Mouse (Mus musculus) testis, adult 2 months (tissue): ENCODE data around the gene Gng12. TPM values are rescaled to one million over a fixed set of nuclear protein-coding genes. Genes with fewer than 3 reads are reported as not detected.
"Not testable (repeated sequence)": the region's sequence is repeated elsewhere in the genome, so short reads cannot be mapped to it uniquely, and the experiment has no call there.

Experiments
- H3K27ac ChIP-seq: fragments of 200-500 bp; 2 replicates; pipeline ENCODE4 v1.5.1; 2012; ENCODE audit warnings: low read depth, low read length; ENCODE audit not compliant: control insufficient read depth, insufficient read depth
- H3K27me3 ChIP-seq: fragments of 200-500 bp; 2 replicates; pipeline ENCODE4 v1.6.1; 2012; ENCODE audit warnings: mild to moderate bottlenecking, low read length, moderate library complexity; ENCODE audit not compliant: control insufficient read depth, insufficient read depth
- H3K36me3 ChIP-seq: fragments of 200-500 bp; 2 replicates; pipeline ENCODE4 v1.6.1; 2012; ENCODE audit warnings: mild to moderate bottlenecking, low read length; ENCODE audit not compliant: control insufficient read depth, insufficient read depth
- H3K4me1 ChIP-seq: fragments of 200-500 bp; 2 replicates; pipeline ENCODE4 v1.6.1; 2012; ENCODE audit warnings: low read length; ENCODE audit not compliant: control insufficient read depth, insufficient read depth
- H3K4me3 ChIP-seq: fragments of 200-500 bp; 2 replicates; pipeline ENCODE4 v1.5.1; 2012; ENCODE audit warnings: low read depth, mild to moderate bottlenecking, low read length, moderate library complexity, mixed read lengths; ENCODE audit not compliant: control insufficient read depth
- CTCF ChIP-seq: fragments of 200-500 bp; IDR thresholded peaks from 2 replicates; pipeline ENCODE4 v1.5.1; 2012; ENCODE audit warnings: low read depth, mild to moderate bottlenecking, inconsistent platforms, low read length, moderate library complexity; ENCODE audit not compliant: control insufficient read depth, insufficient read depth, insufficient replicate concordance
- POLR2A ChIP-seq: fragments of 200-500 bp; IDR thresholded peaks from 2 replicates; pipeline ENCODE4 v1.6.1; 2012; ENCODE audit warnings: low read depth, mild to moderate bottlenecking, inconsistent platforms, low read length, moderate library complexity; ENCODE audit not compliant: control insufficient read depth
- polyA plus RNA-seq: library from polyadenylated mRNA; depleted of rRNA; stranded (reverse); fragments of >200 nt; gene quantifications from 2 replicates; pipeline ENCODE4 v1.2.3, GENCODE M21; 2012; rRNA removed

Gene Gng12
- polyA plus RNA-seq, result 12.2 and 13.6 TPM in 2 replicates

DNA sequence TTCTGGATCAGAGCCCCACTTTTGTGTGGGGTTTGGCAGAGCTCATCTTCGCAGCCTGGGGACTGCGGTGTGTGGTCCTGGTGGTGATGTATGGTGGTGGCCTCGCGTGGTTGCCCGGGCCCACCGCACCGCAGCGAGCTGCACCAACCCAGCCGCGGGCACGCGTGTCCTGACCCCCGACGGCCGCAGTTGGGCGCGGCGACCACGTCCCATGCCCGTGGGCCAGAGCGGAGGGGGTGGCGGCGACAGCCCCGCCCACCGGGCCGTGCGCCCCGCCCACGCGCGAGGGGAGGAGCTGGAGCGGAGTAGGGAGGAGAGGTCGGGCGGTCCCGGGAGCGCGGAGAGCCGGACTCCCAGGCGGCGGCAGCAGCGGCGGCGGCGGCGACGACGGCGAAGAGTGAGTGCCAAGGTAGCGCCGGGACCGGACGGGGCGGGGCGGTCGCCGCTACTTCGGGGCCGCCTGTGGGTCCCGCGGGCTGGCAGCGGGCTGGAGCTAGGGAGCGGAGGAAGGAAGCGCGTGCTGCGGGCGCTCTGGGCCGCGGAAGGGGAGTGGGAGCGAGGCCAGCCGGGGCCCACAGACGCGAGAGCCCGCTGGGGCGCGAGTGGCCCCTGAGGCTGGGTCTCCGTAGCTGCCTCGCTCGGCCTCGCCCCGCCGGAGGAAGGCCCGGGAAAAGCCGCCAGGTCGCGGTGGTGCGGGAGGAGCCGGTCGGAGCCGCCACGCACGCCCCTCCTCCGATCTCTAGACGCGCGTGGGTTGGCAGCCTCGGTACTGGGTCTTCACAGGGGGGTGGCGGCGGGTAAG is at the start of gene Gng12:
Gene Gng12 (plus strand): TSS at position 279 of the 802 bp plus-strand sequence.
- Histone ChIP-seq H3K4me1 (peaks cover 8% of the 10 kb centered on the region), H3K27ac (peak within 1 kb of the TSS; percentile 78), H3K27me3 (no peaks in the 10 kb centered on the region), H3K36me3 (no peaks in the 10 kb centered on the region), H3K4me3 (peak within 1 kb of the TSS; percentile 87)
- 0 out of 2 replicates have a peak, but pooled peaks have one; percentile 2 for TF ChIP-seq CTCF
- TF ChIP-seq POLR2A, result peak; percentile 63; the same call in 1 of the 2 replicates

DNA sequence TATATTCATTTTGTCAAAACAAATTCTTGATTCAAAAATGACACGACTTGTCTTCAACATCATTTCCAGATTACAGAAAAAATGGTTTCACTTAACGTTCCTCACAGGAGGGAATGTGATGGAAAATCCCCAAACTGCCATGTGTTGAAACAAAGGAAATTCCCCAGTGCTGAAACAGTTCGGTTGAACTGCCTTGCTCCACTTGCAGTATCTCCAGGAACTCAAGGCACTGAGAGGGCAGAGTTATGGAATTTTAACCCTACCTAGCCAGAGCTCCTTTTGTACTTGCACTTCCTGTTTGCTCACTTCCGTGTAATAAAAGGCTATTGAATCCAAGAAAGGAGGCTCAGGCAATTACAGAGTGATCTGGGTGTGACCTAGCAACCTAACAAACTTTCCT is 47.3 kb upstream of the Gng12 start:
- Histone ChIP-seq H3K27ac (no peak overlapping the region), H3K27me3 (no peaks in the 10 kb centered on the region), H3K36me3 (no peaks in the 10 kb centered on the region), H3K4me1 (no peaks in the 10 kb centered on the region), H3K4me3 (no peak overlapping the region)
- TF ChIP-seq POLR2A (no peak), CTCF (no peak)

DNA sequence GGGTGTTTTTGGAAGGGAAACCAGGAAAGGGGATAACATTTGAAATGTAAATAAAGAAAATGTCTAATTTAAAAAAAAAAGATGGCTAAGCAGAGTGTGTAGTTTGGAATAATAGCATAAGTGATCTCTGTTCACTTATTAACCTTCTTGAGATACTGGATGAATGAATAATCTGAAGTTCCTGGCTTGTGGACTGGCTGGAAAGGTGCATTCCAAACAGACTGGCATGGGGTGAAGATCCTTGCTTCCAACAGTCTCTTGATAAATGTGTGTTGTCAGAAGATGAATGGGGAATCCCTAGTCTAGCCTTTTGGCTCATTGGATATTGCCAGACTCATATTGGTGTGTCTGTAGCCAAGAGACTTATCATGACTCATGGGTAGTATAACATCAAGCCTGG is 40.0 kb upstream of the Gng12 start:
- no peaks in the 10 kb centered on the region for H3K4me1 ChIP-seq
- H3K27me3 ChIP-seq, result no peaks in the 10 kb centered on the region
- no peak overlapping the region for H3K4me3 ChIP-seq
- no peak for TF ChIP-seq POLR2A
- TF ChIP-seq CTCF, result no peak
- H3K36me3 ChIP-seq, result no peaks in the 10 kb centered on the region
- H3K27ac ChIP-seq, result no peak overlapping the region

DNA sequence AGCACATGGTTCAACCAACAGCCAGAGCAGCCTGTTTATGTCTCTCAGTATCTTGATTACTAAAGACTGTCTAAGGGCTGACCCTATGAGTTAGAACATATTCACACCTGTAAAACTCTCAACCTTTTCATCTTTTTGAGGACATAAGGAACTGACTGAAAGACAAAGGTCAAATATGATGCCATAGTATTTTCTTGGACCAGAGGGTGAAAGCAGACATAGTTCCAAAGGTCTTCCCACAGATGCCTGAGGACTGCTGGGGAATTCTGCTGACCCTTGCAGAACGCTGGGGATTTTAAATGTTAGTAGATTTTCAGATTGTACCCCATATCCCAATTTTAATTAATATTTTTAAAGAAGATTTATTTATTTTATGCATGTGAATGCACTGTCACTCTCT is 37.8 kb upstream of the Gng12 start:
- H3K4me1 ChIP-seq, result no peaks in the 10 kb centered on the region
- no peaks in the 10 kb centered on the region for H3K27me3 ChIP-seq
- H3K4me3 ChIP-seq, result no peak overlapping the region
- no peak overlapping the region for H3K27ac ChIP-seq
- H3K36me3 ChIP-seq, result no peaks in the 10 kb centered on the region
- TF ChIP-seq POLR2A, result no peak
- TF ChIP-seq CTCF, result no peak

DNA sequence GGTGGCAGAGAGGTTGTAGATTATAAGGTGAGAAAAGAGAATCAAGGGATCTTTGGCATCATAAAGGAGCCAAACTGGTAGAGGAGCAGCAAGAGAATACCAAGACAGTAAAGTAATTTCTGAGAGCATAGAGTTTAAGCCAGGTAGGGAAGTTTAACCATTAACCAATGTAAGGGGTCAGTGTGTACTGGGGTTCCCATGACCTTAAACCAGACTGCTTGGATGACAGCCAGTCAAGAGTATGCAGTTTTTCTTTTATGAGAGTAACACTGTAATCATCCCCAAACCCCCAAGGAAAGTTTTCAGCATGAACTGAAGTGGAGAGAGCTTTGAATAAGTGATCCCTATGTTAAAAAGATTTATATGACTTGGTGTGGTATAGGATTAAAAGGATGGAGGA is 36.8 kb upstream of the Gng12 start:
- no peaks in the 10 kb centered on the region for H3K4me1 ChIP-seq
- TF ChIP-seq CTCF (no peak), POLR2A (no peak)
- H3K4me3 ChIP-seq, result no peak overlapping the region
- H3K36me3 ChIP-seq, result no peaks in the 10 kb centered on the region
- no peak overlapping the region for H3K27ac ChIP-seq
- no peaks in the 10 kb centered on the region for H3K27me3 ChIP-seq

DNA sequence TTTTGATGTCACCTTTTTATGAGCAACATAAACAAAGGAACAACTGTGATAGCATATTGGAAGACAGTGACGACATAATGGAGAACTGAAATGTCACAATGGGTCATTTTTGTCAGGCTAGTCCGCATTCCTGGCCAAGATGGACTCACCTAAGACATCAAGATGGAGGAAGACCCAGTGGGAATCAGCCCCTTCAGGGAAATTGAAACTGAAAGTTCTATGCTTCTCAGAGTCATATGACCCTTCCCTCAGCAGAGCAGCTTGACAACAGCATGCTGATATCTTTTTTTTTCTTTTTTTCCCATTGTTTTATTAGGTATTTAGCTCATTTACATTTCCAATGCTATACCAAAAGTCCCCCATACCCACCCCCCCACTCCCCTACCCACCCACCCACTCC is 31.7 kb upstream of the Gng12 start:
- H3K4me3 ChIP-seq, result no peak overlapping the region
- TF ChIP-seq CTCF, result no peak
- TF ChIP-seq POLR2A, result no peak
- no peaks in the 10 kb centered on the region for H3K4me1 ChIP-seq
- no peaks in the 10 kb centered on the region for H3K27me3 ChIP-seq
- H3K36me3 ChIP-seq, result no peaks in the 10 kb centered on the region
- no peak overlapping the region for H3K27ac ChIP-seq

DNA sequence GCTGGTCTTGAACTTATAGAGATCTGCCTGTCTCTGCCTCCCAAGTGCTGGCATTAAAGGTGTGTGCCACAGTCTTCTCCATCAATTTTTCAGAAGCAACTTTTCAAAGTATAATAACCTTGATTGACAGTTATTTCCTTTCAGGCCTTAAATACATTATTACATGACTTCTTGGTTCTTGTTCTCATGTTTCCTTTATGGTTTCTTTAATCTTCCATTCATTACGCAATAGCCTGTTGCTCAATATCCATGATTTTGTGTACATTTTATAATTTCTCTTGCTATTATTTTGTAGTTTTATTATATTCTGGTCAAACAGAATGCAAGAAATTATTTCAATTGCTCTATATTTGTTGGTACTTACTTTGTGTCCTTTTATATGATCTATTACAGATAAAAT is 29.9 kb upstream of the Gng12 start:
- H3K4me1 ChIP-seq, result no peaks in the 10 kb centered on the region
- no peaks in the 10 kb centered on the region for H3K36me3 ChIP-seq
- no peak overlapping the region for H3K4me3 ChIP-seq
- H3K27me3 ChIP-seq, result no peaks in the 10 kb centered on the region
- TF ChIP-seq POLR2A (no peak), CTCF (no peak)
- H3K27ac ChIP-seq, result no peak overlapping the region

DNA sequence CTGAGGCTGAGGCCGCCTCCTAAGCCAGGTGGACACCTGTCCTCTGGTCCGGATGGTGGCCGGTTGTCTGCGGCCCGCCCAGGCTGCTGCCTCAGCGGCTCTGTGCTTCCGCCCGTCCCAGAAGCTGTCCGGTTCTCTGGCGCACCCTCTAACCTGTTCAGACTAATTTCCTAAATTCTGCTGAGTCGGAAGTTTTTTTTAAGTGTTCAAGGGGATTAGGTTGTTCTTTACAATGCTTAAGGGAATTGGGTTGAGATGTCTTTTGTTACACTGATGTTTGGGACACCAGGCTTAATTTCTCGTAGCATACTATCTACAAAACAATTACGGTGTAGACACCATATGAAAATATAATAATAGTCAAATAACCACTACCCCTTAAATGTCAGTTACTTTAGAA is 19.1 kb upstream of the Gng12 start:
- not testable (repeated sequence) for H3K36me3 ChIP-seq, H3K27me3 ChIP-seq, H3K27ac ChIP-seq, H3K4me3 ChIP-seq, H3K4me1 ChIP-seq
